Mouse (Mus musculus) cortical plate, adult 2 months (tissue): Measurements from ENCODE around the gene 1110051M20Rik.

Experiments
- CTCF ChIP-seq: fragments of 200-500 bp; IDR thresholded peaks from 2 replicates; pipeline ENCODE4 v1.5.1; 2011; ENCODE audit warnings: mild to moderate bottlenecking, control low read depth, low read length; ENCODE audit not compliant: insufficient read depth; ENCODE audit errors: extremely low read depth
- POLR2A ChIP-seq: fragments of 200-500 bp; IDR thresholded peaks from 2 replicates; pipeline ENCODE4 v1.6.1; 2011; ENCODE audit warnings: mild to moderate bottlenecking, low read length, control low read depth; ENCODE audit not compliant: insufficient read depth; ENCODE audit errors: extremely low read depth

- TF ChIP-seq CTCF (no peak), POLR2A (no peak)
Measured at GRCm38 (mm10) chr2:91300784-91301183, 143.7 kb downstream of the 1110051M20Rik start.
